Mouse (Mus musculus) kidney, adult 18-20 months (tissue): ENCODE data around the gene Tspan11.

Experiments used
- DNase-seq: peaks from one replicate; pipeline ENCODE4 v3.0.0; 2021

Tspan11 gene

GRCm38 (mm10) chr6:127887511-127888421 is at the start of gene Tspan11:
TSS of gene Tspan11 (plus strand) at chr6:127887589.
- DNase-seq: no peak

GRCm38 (mm10) chr6:127837910-127838309 is 49.5 kb upstream of the Tspan11 start:
- DNase-seq: no peak

DNA sequence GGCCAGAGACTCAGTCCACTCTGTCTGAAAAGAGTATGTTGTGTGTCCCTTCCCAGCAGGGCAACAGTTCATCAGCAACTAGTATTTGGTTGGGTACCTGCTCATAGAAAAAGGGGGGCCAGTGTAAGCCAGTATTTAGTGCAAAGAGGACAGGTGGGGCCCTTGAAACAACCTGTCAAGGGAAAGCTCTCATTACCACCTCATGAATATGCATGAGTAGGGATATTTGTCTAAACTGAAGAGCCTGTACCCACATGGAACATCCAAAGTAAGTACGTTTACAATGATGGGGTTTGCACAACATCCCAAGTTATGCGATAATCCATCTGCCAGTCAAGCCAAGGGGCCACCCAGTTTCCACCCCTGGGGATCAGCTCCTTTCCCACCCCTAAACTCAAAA is 47.9 kb upstream of the Tspan11 start:
- DNase-seq: no peak

GRCm38 (mm10) chr6:127840171-127840570 is 47.2 kb upstream of the Tspan11 start:
- no peak for DNase-seq

- no peak for DNase-seq
Measured at GRCm38 (mm10) chr6:127841326-127841725, 46.1 kb upstream of the Tspan11 start.

DNA sequence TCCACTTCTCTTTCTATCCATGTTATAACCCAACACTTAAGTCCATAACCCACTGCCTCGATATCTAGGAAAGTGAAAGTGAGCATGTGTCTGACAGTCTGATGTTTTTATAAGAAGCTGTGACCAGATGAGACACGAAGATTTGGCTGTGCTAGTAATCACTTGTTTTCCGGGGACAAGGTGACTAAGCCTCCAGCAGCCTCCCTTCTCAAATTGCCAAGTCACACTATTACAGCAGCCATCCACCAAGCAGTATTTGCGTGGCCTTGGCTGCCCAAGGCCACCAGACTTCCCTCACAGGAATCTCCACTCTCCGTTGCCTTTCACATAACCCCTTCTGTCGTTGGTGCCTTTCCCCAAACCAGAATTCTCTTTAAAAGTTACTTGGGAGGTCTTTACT is 40.9 kb upstream of the Tspan11 start:
- no peak for DNase-seq

- DNase-seq: no peak
Measured at GRCm38 (mm10) chr6:127849496-127849895, 37.9 kb upstream of the Tspan11 start.

- DNase-seq: no peak
Measured at GRCm38 (mm10) chr6:127851611-127852010, 35.8 kb upstream of the Tspan11 start.

DNA sequence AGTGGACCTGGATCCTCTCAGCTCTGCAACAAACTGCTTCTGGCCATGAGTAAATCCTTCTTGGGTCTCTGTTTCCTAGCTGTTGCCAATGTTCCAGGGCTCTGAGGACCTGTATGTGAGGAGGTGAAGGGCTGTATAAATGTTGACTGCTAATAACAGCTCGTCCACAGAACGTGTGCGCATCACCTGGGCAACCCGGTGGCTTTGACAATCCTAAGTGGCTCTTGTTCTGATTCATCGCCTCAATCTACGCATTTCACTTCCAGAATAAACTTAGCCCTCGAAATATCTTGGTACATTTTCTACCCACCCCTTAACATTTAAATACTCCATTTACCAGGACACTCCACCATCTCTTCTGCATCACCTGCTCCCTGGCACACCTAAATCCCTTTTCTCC is 34.1 kb upstream of the Tspan11 start:
- DNase-seq: no peak

DNA sequence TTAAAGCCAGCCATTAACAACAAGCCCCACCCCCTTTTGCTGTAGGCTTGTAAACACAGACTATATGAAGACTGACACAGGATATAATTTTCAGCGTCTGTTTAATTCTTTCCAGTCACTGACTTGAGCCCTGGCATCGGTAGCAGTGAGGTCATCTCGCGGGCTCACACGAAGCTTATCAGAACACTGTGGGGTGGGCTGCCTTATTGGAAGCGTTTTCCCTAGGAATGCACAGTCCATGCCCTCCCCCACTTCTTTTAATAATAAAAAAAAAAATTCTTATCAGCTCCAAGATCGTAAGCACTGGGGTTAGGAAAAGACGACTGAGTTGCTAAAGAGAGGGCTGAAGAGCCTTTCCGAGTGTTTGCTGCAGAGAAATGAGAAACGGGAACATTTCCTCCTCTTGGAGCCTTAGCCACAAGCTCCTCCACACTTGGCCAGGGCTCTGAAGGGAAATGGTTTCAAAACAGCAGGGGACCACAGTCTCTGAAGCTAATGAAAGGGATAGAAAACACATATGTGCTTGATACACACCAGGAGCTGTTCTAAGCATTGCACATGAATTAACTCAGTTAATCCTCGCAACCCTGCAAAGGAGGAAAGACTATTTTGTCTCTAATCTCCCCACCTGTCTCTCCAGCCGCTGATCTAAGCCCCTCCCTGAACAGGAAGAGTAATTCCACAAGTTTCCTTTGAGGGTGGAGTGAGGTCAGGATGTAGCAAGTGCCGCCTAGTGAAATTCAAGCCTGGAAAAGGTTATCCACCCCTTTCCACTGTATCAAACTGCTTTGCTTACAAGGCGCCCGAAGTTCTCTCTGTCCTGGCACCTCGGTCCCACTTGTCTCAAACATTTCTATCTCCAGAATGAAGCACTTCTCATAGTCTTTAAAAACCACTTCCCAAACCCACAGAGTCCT is 33.4 kb upstream of the Tspan11 start:
- DNase-seq: no peak

- no peak for DNase-seq
Measured at GRCm38 (mm10) chr6:127854688-127855013, 32.7 kb upstream of the Tspan11 start.

DNA sequence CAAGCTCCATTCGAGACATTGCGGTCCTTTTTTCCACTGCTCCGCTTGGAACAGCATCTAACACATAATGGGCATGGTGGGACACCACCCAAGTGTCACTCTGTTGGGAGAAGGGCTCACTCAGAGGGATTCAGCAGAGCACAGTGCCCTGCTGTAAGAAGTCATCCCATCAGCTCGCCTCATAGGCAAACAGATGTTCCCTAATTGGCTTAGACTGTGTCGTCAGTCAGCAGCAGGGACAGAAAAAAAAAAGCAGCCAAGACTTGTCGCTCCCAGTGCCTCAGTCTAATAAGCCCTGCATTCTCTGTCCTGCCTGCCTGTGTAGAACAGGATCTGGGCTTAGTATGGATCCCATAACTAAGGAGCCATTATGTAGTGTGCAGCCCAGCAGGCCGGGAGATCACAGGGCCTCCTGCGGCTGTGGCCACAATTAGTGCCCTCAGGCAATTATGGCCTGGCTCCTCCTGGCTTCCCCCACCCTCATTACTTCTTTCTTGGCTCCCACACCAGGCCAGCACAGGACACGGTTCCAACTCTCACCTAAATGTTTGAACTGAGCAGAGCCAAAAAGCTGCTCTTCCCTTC is 31.6 kb upstream of the Tspan11 start:
- no peak for DNase-seq

GRCm38 (mm10) chr6:127861951-127862350 is 25.4 kb upstream of the Tspan11 start:
- DNase-seq: no peak

DNA sequence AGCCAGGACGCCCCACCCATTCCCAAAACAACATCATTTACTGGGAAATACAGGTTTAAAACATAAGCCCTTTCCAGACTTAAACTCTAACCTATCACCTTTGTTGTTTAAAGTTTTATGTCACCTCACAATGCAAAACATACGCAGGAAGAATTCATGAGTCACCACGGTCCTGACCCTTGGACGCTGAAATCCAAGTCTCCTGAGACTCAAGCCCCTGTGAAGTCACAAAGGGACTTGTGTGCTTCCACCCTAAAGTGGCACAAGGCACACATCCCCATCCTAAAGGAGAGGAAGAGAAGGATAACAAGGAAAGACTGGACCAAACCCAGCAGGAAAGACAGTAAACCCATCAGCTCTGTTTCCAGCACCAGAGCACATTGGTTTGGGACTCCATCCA is 22.0 kb upstream of the Tspan11 start:
- no peak for DNase-seq

- no peak for DNase-seq
Measured at GRCm38 (mm10) chr6:127868546-127868945, 18.8 kb upstream of the Tspan11 start.

DNA sequence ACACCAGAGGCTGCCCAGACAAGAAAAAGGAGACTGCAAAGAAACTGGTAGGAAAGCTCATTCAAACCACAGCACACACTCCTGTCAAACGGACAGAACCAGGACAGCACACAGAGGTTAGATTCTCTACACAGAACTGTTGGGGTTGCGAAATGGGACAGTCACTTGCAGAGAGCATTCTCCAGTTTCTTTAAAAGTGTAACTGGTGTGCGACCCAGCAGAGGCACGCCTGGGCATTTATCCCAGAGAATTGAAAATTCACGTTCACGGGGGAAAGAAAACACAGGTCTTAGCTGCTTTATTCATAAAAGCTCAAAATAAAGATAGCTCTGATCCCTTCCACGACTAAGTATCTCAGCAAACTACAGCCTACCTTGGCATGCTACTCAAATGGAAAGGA is 18.3 kb upstream of the Tspan11 start:
- DNase-seq: no peak

- DNase-seq: no peak
Measured at GRCm38 (mm10) chr6:127870345-127871324, 16.8 kb upstream of the Tspan11 start.

DNA sequence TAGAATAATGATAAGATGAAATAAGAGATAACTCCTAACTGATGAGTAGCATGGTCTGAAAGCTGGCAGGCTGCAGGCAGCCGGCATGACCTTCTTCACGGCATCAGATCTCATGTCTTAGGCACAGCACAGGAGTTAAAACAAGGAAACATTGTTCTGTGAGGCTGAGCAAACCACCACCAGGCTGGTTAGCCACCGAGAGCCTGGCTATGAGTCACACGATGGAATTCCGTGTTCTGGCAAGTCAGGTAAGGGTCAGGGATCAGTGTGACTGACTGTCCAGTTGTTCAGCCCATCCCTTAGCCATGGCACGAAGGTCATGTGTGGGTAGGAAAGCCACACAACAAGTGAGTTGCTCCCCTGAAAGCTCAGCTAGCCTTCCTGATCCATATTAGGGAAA is 16.0 kb upstream of the Tspan11 start:
- no peak for DNase-seq

DNA sequence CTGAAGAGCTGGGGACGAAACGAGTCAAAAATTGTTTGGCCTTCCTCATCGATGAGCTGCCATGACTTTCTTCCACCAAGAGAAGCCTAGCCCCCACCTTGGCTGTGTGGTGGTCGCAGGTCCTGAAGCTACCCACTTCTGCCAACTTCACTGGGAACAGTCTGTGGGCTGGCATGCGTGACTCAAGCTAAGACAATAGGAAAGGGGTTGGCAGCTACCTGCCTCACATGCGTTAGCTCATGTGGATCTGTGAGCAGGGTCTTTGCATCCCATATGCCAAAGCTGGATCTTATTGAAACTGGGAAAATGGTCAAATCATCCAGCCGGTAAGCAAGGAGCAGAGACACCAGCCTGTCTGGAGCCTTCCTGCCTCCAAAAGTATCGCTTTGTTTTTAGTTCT is 14.8 kb upstream of the Tspan11 start:
- DNase-seq: no peak

- no peak for DNase-seq
Measured at GRCm38 (mm10) chr6:127875883-127876282, 11.5 kb upstream of the Tspan11 start.

- DNase-seq: no peak
Measured at GRCm38 (mm10) chr6:127876436-127876835, 11.0 kb upstream of the Tspan11 start.

DNA sequence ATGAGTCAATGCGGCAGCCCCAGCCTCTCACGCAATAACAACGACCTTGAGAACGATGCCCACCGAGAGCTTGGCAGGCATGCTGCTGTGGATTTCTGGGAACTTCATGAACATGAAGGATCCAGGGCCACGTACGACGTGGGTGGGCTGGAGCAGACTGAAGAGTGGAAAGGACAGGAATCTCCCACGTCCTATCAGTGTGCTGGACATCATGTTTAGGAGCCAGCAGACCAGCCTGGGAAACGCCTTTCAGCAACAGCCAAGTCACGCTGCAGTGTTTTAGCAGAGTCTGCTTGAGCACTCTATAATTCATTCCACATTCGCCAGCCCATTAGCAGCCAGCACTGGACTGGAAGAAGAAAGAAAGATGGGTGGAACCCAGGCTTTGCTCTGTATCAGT is 10.4 kb upstream of the Tspan11 start:
- no peak for DNase-seq
